Comparison of ENCODE assay signal across 8 mouse cellular contexts in genomic region chr15:97338377-97339060, GRCm38 (mm10).
DNase-seq lines count a peak whose midpoint lies in the region; ATAC-seq and TF ChIP-seq lines count a peak whose summit lies in the region.

No protein-coding gene starts in this region.

- H3K9ac ChIP-seq in heart, postnatal 0 days (replicated peaks; ENCODE audit: low read depth, low read length): peak overlapping the region; percentile 41
- peak overlapping the region; percentile 39; the same call in 1 of the 2 replicates for H3K9ac ChIP-seq in liver, embryonic 16.5 days (ENCODE audit: low read depth, low read length)

- H3K36me3 ChIP-seq in E14TG2a.4 (ENCODE audit: insufficient read depth, low read length): no peaks in the 10 kb centered on the region
- no peaks in the 10 kb centered on the region for H3K36me3 ChIP-seq in heart, postnatal 0 days (replicated peaks; ENCODE audit: control insufficient read depth, insufficient read depth, low read length)
- no peaks in the 10 kb centered on the region for H3K36me3 ChIP-seq in liver, embryonic 16.5 days (ENCODE audit: control insufficient read depth, insufficient read depth)

- H3K4me1 ChIP-seq in E14TG2a.4 (replicated peaks; ENCODE audit: low read depth, low read length): peaks cover 74% of the 10 kb centered on the region
- H3K4me1 ChIP-seq in heart, postnatal 0 days (ENCODE audit: control insufficient read depth, insufficient read depth): peaks cover 11% of the 10 kb centered on the region; the same call in 1 of the 2 replicates
- peaks cover 33% of the 10 kb centered on the region for H3K4me1 ChIP-seq in liver, embryonic 16.5 days (ENCODE audit: control insufficient read depth, low read depth, low read length)

- peak overlapping the region; percentile 47; the same call in 1 of the 2 replicates for H3K27ac ChIP-seq in heart, postnatal 0 days (ENCODE audit: low read depth)
- H3K27ac ChIP-seq in liver, embryonic 16.5 days (ENCODE audit: low read length): peak overlapping the region; percentile 33; the same call in 1 of the 2 replicates

- peak; percentile 79 for ATAC-seq in heart, postnatal 0 days (ENCODE audit: insufficient read depth, low read depth)
- ATAC-seq in liver, embryonic 16.5 days (ENCODE audit: low read depth): no peak

- peak overlapping the region; percentile 63 for H3K4me2 ChIP-seq in heart, postnatal 0 days (ENCODE audit: low read depth, low read length)
- H3K4me2 ChIP-seq in liver, embryonic 16.5 days (ENCODE audit: low read depth, low read length): peak overlapping the region; percentile 67

- H3K27me3 ChIP-seq in E14TG2a.4 (ENCODE audit: insufficient read depth, low read length): no peaks in the 10 kb centered on the region
- no peaks in the 10 kb centered on the region for H3K27me3 ChIP-seq in heart, postnatal 0 days (ENCODE audit: control insufficient read depth, insufficient read depth, low read length)
- no peaks in the 10 kb centered on the region for H3K27me3 ChIP-seq in liver, embryonic 16.5 days (ENCODE audit: control insufficient read depth, insufficient read depth, low read depth, low read length)

- H3K9me3 ChIP-seq in E14TG2a.4 (ENCODE audit: low read length): peaks cover 3% of the 10 kb centered on the region
- peaks cover 5% of the 10 kb centered on the region; the same call in 1 of the 2 replicates for H3K9me3 ChIP-seq in heart, postnatal 0 days (replicated peaks; ENCODE audit: control insufficient read depth, low read length)
- H3K9me3 ChIP-seq in liver, embryonic 16.5 days (replicated peaks; ENCODE audit: control insufficient read depth, low read length): no peaks in the 10 kb centered on the region

- TF ChIP-seq CTCF in E14TG2a.4 (conservative IDR thresholded peaks at IDR 0.05; ENCODE audit: low read length): no peak
- TF ChIP-seq CTCF in heart, postnatal 0 days (IDR thresholded peaks at IDR 0.05; ENCODE audit: low read depth): no peak

- no peak for TF ChIP-seq EP300 in heart, postnatal 0 days (IDR thresholded peaks at IDR 0.05; ENCODE audit: low read depth)

- 6% methylated on average over 17 of the region's 17 CpGs for WGBS in heart, postnatal 0 days
- WGBS in liver, embryonic 16.5 days (ENCODE audit: insufficient replicate concordance): 26% methylated on average over 17 of the region's 17 CpGs

- H3K4me3 ChIP-seq in E14TG2a.4 (replicated peaks; ENCODE audit: low read length): peak overlapping the region; percentile 46; the same call in 1 of the 2 replicates
- peak overlapping the region; percentile 41 for H3K4me3 ChIP-seq in heart, postnatal 0 days (ENCODE audit: low read depth, low read length)
- H3K4me3 ChIP-seq in liver, embryonic 16.5 days (ENCODE audit: low read depth, low read length): peak overlapping the region; percentile 25

- DNase-seq in embryo, embryonic 10.5 days (ENCODE audit: low spot score): peak; percentile 37
- no peak for DNase-seq in embryo, embryonic 10 days (ENCODE audit: low spot score)
- peak; percentile 57 for DNase-seq in heart, postnatal 0 days (ENCODE audit: low spot score)
- DNase-seq in c-Kit-positive CD71-positive TER-119-positive erythroid progenitor cells, embryonic 14.5 days (ENCODE audit: low spot score): no peak
- DNase-seq in adrenal gland, postnatal 10 days: no peak
- DNase-seq in gastrocnemius, postnatal 10 days: no peak

Comparison
In these comparisons a context has a peak if more than half of its experiments do, and no peak if none do; other contexts are left out.
1. DNase-seq: peak in embryo, embryonic 10.5 days (single experiment) and heart, postnatal 0 days (single experiment); none in embryo, embryonic 10 days (single experiment), c-Kit-positive CD71-positive TER-119-positive erythroid progenitor cells, embryonic 14.5 days (single experiment), adrenal gland, postnatal 10 days (single experiment) and gastrocnemius, postnatal 10 days (single experiment).
2. Peak in every context shown above with its lines, with median percentiles within 50 percentile points of each other: H3K4me3 ChIP-seq.